Mouse (Mus musculus) spleen, adult 12 weeks (tissue): Measurements from ENCODE around the gene Igfbp3.

ENCODE experiments used
- DNase-seq: peaks from one replicate; pipeline ENCODE4 v3.0.0; 2022; ENCODE audit warnings: low spot score

Igfbp3 gene

DNA sequence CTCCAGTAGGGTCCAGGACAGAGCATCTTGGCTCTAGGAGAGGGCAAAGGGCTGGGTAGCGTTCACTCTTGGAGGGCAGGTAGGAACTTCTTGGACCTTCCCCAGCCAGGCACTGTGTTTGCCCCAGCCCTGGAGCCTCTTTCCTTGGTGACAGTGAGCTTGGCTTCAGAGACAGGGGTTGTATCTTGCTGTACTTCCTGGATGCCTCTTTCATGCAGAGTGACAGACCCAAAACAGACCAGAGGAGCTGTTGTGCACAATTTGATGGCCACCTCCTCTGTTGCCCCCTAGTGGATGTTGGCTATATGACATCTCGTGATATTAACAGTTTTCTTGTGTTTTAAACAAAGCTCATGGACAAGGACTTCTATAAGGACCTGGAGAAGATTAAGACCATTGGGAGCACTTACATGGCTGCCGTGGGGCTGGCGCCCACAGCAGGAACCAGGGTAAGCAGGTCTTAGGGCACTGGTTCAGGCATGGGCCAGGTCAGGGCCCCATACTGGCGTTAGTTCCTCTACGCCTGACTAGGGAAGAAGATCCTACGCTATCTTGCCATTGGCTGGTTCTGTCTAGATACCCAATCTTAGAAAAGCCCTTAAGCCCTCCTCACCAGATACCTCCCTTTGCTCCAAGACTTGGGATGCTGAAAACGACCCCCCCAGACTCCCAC, 52.1 kb downstream of the Igfbp3 start:
- no peak for DNase-seq

DNA sequence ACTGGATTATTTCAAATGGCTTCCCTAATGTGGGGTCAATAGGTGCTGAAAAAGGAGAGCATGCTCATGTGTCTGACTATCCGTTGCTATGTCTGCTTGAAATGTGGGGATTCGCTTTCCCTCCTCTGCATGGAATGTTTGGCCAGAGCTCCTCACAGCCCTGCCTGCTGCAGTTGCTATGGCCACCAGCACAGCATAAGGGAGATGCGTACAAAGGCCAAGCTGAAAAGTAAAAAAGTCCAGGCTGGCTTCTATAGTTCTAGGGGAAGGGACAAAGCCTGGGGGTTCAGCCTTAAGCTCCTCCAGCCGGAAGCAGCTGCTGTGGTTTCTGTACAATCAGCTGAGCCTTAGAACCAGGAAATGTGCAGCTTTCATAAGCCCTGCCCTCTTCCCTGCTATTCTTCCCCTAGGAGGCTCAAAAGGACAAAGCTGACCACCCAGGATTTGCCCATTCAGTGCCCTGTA, 53.1 kb downstream of the Igfbp3 start:
- no peak for DNase-seq

DNA sequence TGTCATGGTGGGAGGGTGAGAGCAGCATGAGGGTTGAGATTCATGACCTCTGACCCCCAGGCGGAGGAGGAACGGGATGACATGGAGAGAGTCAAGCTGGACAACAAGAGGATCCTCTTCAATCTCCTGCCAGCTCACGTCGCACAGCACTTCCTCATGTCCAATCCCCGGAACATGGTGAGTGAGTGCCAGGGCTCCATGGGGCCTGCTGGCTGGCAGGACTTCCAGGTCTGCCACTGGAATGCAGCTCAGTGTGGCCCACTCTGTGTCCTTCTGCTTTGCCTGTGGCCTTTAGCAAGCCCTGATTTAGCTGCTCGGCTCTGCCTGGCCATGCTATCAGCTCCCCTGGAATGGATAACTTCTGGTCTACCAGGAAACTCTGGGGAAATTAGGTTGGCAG, 53.6 kb downstream of the Igfbp3 start:
- DNase-seq: no peak

DNA sequence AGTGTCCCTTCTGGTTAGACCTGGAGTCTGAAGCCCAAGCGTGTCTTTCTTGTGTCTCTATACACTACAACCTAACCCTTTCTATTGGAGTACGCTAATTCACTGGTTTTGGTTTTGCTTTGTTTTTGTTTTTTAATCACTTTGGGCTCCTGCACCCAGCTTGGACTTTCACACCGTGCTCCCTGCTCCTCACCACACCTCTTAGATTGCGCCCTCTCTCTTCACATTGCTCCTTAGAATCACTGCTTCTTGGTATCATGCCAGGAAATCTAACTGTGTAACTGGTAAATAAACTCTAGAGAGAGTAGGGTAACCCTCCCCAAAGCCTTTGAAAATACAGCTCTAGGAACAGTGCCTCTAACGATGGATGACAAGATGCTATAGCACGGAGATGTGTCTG, 55.5 kb downstream of the Igfbp3 start:
- no peak for DNase-seq

DNA sequence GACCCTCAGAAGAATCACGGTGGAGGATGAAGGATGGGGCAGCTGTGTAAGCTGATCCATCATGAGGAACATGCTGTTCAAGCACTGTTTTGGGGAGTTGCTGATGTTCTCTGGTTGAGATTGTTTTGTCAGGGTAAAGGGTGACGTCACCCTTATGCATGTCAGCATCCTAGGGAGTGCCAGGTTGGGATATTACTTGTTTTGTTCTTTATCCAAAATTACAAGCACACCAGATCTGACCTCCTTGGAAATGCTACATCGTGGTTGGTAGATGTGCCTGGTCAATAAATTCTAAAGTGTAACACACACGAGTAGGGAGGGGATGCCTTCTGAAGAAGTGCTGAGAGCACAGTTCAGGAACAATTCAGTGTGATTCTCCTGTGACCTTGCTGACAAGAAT, 57.3 kb downstream of the Igfbp3 start:
- DNase-seq: no peak
